26 mouse cellular contexts compared by ENCODE assay signal in genomic region chr12:33620391-33620790, GRCm38 (mm10).
"Had no signal": no experiment of that assay in that cellular context is flagged by ENCODE, and none has a peak within 500 bp of the region (broad histone marks: within the 10 kb centered on the region; RNA-seq: fewer than 3 reads in every experiment).

No protein-coding gene starts in this region.

- H3K36me3 ChIP-seq: heart, embryonic 10.5 days; heart, embryonic 12.5 days; hindbrain, embryonic 10.5 days; hindbrain, embryonic 12.5 days; intestine, embryonic 15.5 days; kidney, embryonic 15.5 days; limb, embryonic 13.5 days; limb, embryonic 15.5 days; liver, embryonic 12.5 days had no signal

- H3K27ac ChIP-seq: gastrocnemius, adult 2 months; heart, embryonic 10.5 days; hindbrain, embryonic 10.5 days; hindbrain, embryonic 12.5 days; hindbrain, embryonic 14.5 days; intestine, embryonic 15.5 days; kidney, embryonic 15.5 days; layer of hippocampus, adult 2 months; left cerebral cortex, adult 2 months; limb, embryonic 13.5 days; limb, embryonic 15.5 days; liver, embryonic 12.5 days had no signal

- DNase-seq: gastrocnemius, adult 2 months; gastrocnemius, postnatal 10 days; gastrocnemius, postnatal 25 days; heart, adult 18-20 months; heart, postnatal 10 days; heart, postnatal 4 days; kidney, adult 18-20 months; kidney, adult 9 months; kidney, postnatal 10 days; kidney, postnatal 25 days; kidney, postnatal 4 days had no signal

- H3K9ac ChIP-seq: heart, embryonic 12.5 days; hindbrain, embryonic 12.5 days; hindbrain, embryonic 14.5 days; intestine, embryonic 15.5 days; kidney, embryonic 15.5 days; limb, embryonic 13.5 days; limb, embryonic 15.5 days; liver, embryonic 12.5 days had no signal

- H3K9me3 ChIP-seq: heart, embryonic 10.5 days; heart, embryonic 12.5 days; hindbrain, embryonic 10.5 days; hindbrain, embryonic 12.5 days; intestine, embryonic 15.5 days; kidney, embryonic 15.5 days; limb, embryonic 13.5 days; limb, embryonic 15.5 days; liver, embryonic 12.5 days had no signal

- H3K27me3 ChIP-seq: heart, embryonic 12.5 days; hindbrain, embryonic 12.5 days; intestine, embryonic 15.5 days; kidney, embryonic 15.5 days; limb, embryonic 13.5 days; limb, embryonic 15.5 days; liver, embryonic 12.5 days had no signal

- ATAC-seq: hindbrain, embryonic 16.5 days; inflammation-experienced regulatory T-cells, adult 6 months; intestine, embryonic 15.5 days; intestine, postnatal 0 days; liver, embryonic 12.5 days had no signal

- H3K4me2 ChIP-seq: heart, embryonic 12.5 days; hindbrain, embryonic 12.5 days; hindbrain, embryonic 14.5 days; intestine, embryonic 15.5 days; kidney, embryonic 15.5 days; limb, embryonic 13.5 days; limb, embryonic 15.5 days; liver, embryonic 12.5 days had no signal

- H3K4me1 ChIP-seq: heart, embryonic 10.5 days; heart, embryonic 12.5 days; hindbrain, embryonic 10.5 days; hindbrain, embryonic 12.5 days; intestine, embryonic 15.5 days; kidney, embryonic 15.5 days; limb, embryonic 13.5 days; limb, embryonic 15.5 days; liver, embryonic 12.5 days had no signal

- H3K4me3 ChIP-seq: gastrocnemius, adult 2 months; heart, embryonic 10.5 days; heart, embryonic 12.5 days; hindbrain, embryonic 10.5 days; hindbrain, embryonic 12.5 days; intestine, embryonic 15.5 days; kidney, embryonic 15.5 days; layer of hippocampus, adult 2 months; left cerebral cortex, adult 2 months; limb, embryonic 13.5 days; limb, embryonic 15.5 days; liver, embryonic 12.5 days had no signal
